Mouse (Mus musculus): ENCODE measurements around the gene Gramd4. TPM values are rescaled to one million over a fixed set of nuclear protein-coding genes. Genes with fewer than 3 reads are reported as not detected.

The Gramd4 gene
- total RNA-seq, 2 experiments from 2014 or later, result 3.3 to 8.4 TPM

GRCm38 (mm10) chr15:86107831-86108471 lies 50.5 kb downstream of the Gramd4 start:
- ATAC-seq (replicated peaks; ENCODE audit: low FRiP score, poor library complexity, severe bottlenecking), result peak; percentile 15

- no peak for ATAC-seq (replicated peaks; ENCODE audit: low FRiP score, poor library complexity, severe bottlenecking)
Observed at GRCm38 (mm10) chr15:86109245-86109644, 51.8 kb downstream of the Gramd4 start.

- ATAC-seq (replicated peaks; ENCODE audit: low FRiP score, poor library complexity, severe bottlenecking), result no peak
Observed at GRCm38 (mm10) chr15:86109650-86110211, 52.2 kb downstream of the Gramd4 start.

- ATAC-seq (replicated peaks; ENCODE audit: low FRiP score, poor library complexity, severe bottlenecking), result no peak
Observed at GRCm38 (mm10) chr15:86110361-86111103, 53.0 kb downstream of the Gramd4 start.

- ATAC-seq (replicated peaks; ENCODE audit: low FRiP score, poor library complexity, severe bottlenecking), result no peak
Observed at GRCm38 (mm10) chr15:86112707-86113341, 55.3 kb downstream of the Gramd4 start.

- no peak for ATAC-seq (replicated peaks; ENCODE audit: low FRiP score, poor library complexity, severe bottlenecking)
Observed at GRCm38 (mm10) chr15:86113342-86113710, 55.8 kb downstream of the Gramd4 start.

GRCm38 (mm10) chr15:86116421-86116820 lies 58.9 kb downstream of the Gramd4 start:
- ATAC-seq (replicated peaks; ENCODE audit: low FRiP score, poor library complexity, severe bottlenecking), result no peak

- ATAC-seq (replicated peaks; ENCODE audit: low FRiP score, poor library complexity, severe bottlenecking), result no peak
Observed at GRCm38 (mm10) chr15:86117115-86118100, 59.9 kb downstream of the Gramd4 start.

GRCm38 (mm10) chr15:86119186-86119585 lies 61.7 kb downstream of the Gramd4 start:
- no peak for ATAC-seq (replicated peaks; ENCODE audit: low FRiP score, poor library complexity, severe bottlenecking)

- ATAC-seq (replicated peaks; ENCODE audit: low FRiP score, poor library complexity, severe bottlenecking), result no peak
Observed at GRCm38 (mm10) chr15:86122261-86122949, 64.9 kb downstream of the Gramd4 start.

GRCm38 (mm10) chr15:86123409-86123808 lies 65.9 kb downstream of the Gramd4 start:
- ATAC-seq (replicated peaks; ENCODE audit: low FRiP score, poor library complexity, severe bottlenecking), result peak; percentile 56

- peak; percentile 81 for ATAC-seq (replicated peaks; ENCODE audit: low FRiP score, poor library complexity, severe bottlenecking)
Observed at GRCm38 (mm10) chr15:86124359-86124758, 66.9 kb downstream of the Gramd4 start.

GRCm38 (mm10) chr15:86129036-86129435 lies 71.5 kb downstream of the Gramd4 start:
- ATAC-seq (replicated peaks; ENCODE audit: low FRiP score, poor library complexity, severe bottlenecking), result no peak

- no peak for ATAC-seq (replicated peaks; ENCODE audit: low FRiP score, poor library complexity, severe bottlenecking)
Observed at GRCm38 (mm10) chr15:86130657-86131056, 73.2 kb downstream of the Gramd4 start.

GRCm38 (mm10) chr15:86134941-86135783 lies 77.7 kb downstream of the Gramd4 start:
- ATAC-seq (replicated peaks; ENCODE audit: low FRiP score, poor library complexity, severe bottlenecking), result peak; percentile 72

- no peak for ATAC-seq (replicated peaks; ENCODE audit: low FRiP score, poor library complexity, severe bottlenecking)
Observed at GRCm38 (mm10) chr15:86137638-86138037, 80.1 kb downstream of the Gramd4 start.

- peak; percentile 55 for ATAC-seq (replicated peaks; ENCODE audit: low FRiP score, poor library complexity, severe bottlenecking)
Observed at GRCm38 (mm10) chr15:86140323-86140722, 82.8 kb downstream of the Gramd4 start.

GRCm38 (mm10) chr15:86144577-86144976 lies 87.1 kb downstream of the Gramd4 start:
- ATAC-seq (replicated peaks; ENCODE audit: low FRiP score, poor library complexity, severe bottlenecking), result no peak
